Comparison of ENCODE assay signal across 8 mouse cellular contexts in genomic region chr2:166215610-166216511, GRCm38 (mm10).
DNase-seq lines count a peak whose midpoint lies in the region; ATAC-seq and TF ChIP-seq lines count a peak whose summit lies in the region.

No protein-coding gene starts in this region.

- peak; percentile 20 to 34 for DNase-seq in cerebellum, adult 18-20 months
- DNase-seq in cerebellum, postnatal 4 days (ENCODE audit: low spot score in 2 of 2): peak; percentile 36 to 81
- DNase-seq in lung, postnatal 0 days (ENCODE audit: low spot score): no peak
- no peak for DNase-seq in gastrocnemius, adult 18-20 months (ENCODE audit: low spot score)
- DNase-seq in lung, postnatal 4 days: no peak
- no peak for DNase-seq in ovary, postnatal 36 days (ENCODE audit: low spot score)

- TF ChIP-seq CTCF in lung, postnatal 0 days (IDR thresholded peaks at IDR 0.05): no peak

- no peaks in the 10 kb centered on the region for H3K9me3 ChIP-seq in intestine, embryonic 16.5 days (ENCODE audit: control insufficient read depth, low read length)
- H3K9me3 ChIP-seq in liver, embryonic 16.5 days (replicated peaks; ENCODE audit: control insufficient read depth, low read length): no peaks in the 10 kb centered on the region
- no peaks in the 10 kb centered on the region for H3K9me3 ChIP-seq in lung, postnatal 0 days (ENCODE audit: low read length)

- H3K9ac ChIP-seq in intestine, embryonic 16.5 days (ENCODE audit: low read depth, low read length): peak overlapping the region; percentile 52; the same call in 1 of the 2 replicates
- no peak overlapping the region for H3K9ac ChIP-seq in liver, embryonic 16.5 days (ENCODE audit: low read depth, low read length)
- no peak overlapping the region for H3K9ac ChIP-seq in lung, postnatal 0 days (replicated peaks; ENCODE audit: low read depth)

- WGBS in intestine, embryonic 16.5 days: 54% methylated on average over 18 of the region's 18 CpGs
- WGBS in liver, embryonic 16.5 days (ENCODE audit: insufficient replicate concordance): 56% methylated on average over 18 of the region's 18 CpGs
- 76% methylated on average over 18 of the region's 18 CpGs for WGBS in lung, postnatal 0 days

- peak overlapping the region; percentile 36 for H3K4me2 ChIP-seq in intestine, embryonic 16.5 days (ENCODE audit: low read depth, low read length)
- H3K4me2 ChIP-seq in liver, embryonic 16.5 days (ENCODE audit: low read depth, low read length): 0 out of 2 replicates have a peak overlapping the region, but pooled peaks have one; percentile 26
- no peak overlapping the region for H3K4me2 ChIP-seq in lung, postnatal 0 days (replicated peaks; ENCODE audit: low read depth, low read length)

- peak; percentile 93 for ATAC-seq in intestine, embryonic 16.5 days
- ATAC-seq in liver, embryonic 16.5 days (ENCODE audit: low read depth): peak; percentile 75
- ATAC-seq in lung, postnatal 0 days: no peak

- H3K27ac ChIP-seq in intestine, embryonic 16.5 days (ENCODE audit: low read length): peak overlapping the region; percentile 57
- H3K27ac ChIP-seq in liver, embryonic 16.5 days (ENCODE audit: low read length): no peak overlapping the region
- no peak overlapping the region for H3K27ac ChIP-seq in lung, postnatal 0 days (ENCODE audit: low read length)

- no peaks in the 10 kb centered on the region; the same call in 1 of the 2 replicates for H3K27me3 ChIP-seq in intestine, embryonic 16.5 days (replicated peaks; ENCODE audit: control insufficient read depth, insufficient read depth, low read length)
- no peaks in the 10 kb centered on the region for H3K27me3 ChIP-seq in liver, embryonic 16.5 days (ENCODE audit: control insufficient read depth, insufficient read depth, low read depth, low read length)
- no peaks in the 10 kb centered on the region for H3K27me3 ChIP-seq in lung, postnatal 0 days (replicated peaks; ENCODE audit: insufficient read depth, low read length)

- no peaks in the 10 kb centered on the region for H3K36me3 ChIP-seq in intestine, embryonic 16.5 days (ENCODE audit: control insufficient read depth, insufficient read depth, low read length)
- H3K36me3 ChIP-seq in liver, embryonic 16.5 days (ENCODE audit: control insufficient read depth, insufficient read depth): no peaks in the 10 kb centered on the region
- no peaks in the 10 kb centered on the region for H3K36me3 ChIP-seq in lung, postnatal 0 days (ENCODE audit: insufficient read depth, low read length)

- H3K4me3 ChIP-seq in intestine, embryonic 16.5 days (ENCODE audit: low read length): no peak overlapping the region
- no peak overlapping the region for H3K4me3 ChIP-seq in liver, embryonic 16.5 days (ENCODE audit: low read depth, low read length)
- no peak overlapping the region for H3K4me3 ChIP-seq in lung, postnatal 0 days (ENCODE audit: low read depth, low read length)

- TF ChIP-seq EP300 in lung, postnatal 0 days (IDR thresholded peaks at IDR 0.05): no peak

- peaks cover 7% of the 10 kb centered on the region; the same call in 1 of the 2 replicates for H3K4me1 ChIP-seq in intestine, embryonic 16.5 days (ENCODE audit: control insufficient read depth, insufficient read depth, low read length)
- H3K4me1 ChIP-seq in liver, embryonic 16.5 days (ENCODE audit: control insufficient read depth, low read depth, low read length): no peaks in the 10 kb centered on the region; the same call in 1 of the 2 replicates
- H3K4me1 ChIP-seq in lung, postnatal 0 days (ENCODE audit: insufficient read depth, low read depth, low read length): no peaks in the 10 kb centered on the region

Comparison
In these comparisons a context has a peak if more than half of its experiments do, and no peak if none do; other contexts are left out.
1. DNase-seq: peak in cerebellum, adult 18-20 months (2 of 2) and cerebellum, postnatal 4 days (2 of 2); none in lung, postnatal 0 days (single experiment), gastrocnemius, adult 18-20 months (single experiment), lung, postnatal 4 days (0 of 2) and ovary, postnatal 36 days (single experiment).